Mouse (Mus musculus): ENCODE results near the gene Fgf13.

The Fgf13 gene

DNA sequence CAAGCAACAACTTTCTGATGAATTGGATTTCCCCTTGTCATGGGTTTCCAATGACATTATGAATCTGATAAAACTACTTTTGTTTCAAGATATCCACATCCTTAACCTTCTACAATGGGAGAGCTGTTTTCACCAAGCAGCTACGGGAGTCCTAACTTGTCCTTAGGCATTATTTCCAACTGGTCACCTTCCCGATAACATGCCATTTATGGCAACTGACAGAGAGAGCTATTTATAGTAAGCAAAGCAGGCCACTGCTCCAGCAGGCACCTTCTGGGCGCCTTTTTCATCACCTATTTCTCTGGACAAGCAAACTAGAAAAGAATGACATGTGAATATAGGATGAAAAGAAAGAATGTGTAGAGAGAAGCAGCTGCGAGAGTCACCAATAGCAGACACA, 385.5 kb downstream of the Fgf13 start:
- peak; percentile 42 for DNase-seq

DNA sequence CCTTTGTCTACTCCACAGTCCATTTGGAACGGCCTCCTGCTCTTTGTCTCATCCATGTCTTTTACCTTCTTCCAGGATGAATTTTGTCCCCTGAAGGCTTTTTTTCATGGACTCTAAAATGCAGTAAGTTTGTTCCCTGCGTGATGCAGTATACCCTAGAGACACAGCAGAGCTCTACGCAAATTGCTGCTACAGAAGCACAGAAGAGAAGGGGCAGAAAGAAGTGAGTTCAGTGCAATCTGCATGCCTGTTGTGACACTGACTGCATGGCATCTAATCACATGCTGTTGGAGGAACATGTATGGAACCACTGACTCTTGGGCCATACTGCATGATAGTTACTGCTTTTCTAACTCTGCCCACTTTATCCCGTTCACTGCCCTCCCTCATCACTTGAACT, 388.2 kb downstream of the Fgf13 start:
- DNase-seq = no peak

DNA sequence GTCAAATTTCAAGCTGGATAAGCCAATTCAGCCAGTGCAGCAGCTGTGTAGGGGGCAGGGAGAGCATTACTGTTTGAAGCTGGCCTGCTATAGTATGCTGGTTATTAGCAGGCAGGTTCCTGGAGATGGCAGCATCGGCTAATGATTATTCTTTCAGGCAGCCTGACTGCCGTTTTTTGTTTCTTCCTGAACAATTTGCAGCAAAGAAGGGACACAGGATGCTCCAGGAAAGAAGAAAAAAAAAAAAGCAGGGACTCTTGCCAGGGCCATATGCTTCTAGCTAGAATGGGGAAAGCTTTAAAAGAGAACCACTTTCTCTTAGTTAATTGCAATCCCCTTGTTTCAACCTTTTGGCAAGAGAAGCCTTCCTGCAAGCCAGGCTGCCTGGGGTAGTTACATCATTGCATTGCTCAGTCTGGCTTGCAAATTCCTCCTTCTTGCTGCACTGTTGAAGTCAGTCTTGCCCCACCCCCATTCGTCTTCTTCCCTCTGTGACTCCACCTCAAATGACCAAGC, 388.7 kb downstream of the Fgf13 start:
- peak; percentile 80 for DNase-seq

DNA sequence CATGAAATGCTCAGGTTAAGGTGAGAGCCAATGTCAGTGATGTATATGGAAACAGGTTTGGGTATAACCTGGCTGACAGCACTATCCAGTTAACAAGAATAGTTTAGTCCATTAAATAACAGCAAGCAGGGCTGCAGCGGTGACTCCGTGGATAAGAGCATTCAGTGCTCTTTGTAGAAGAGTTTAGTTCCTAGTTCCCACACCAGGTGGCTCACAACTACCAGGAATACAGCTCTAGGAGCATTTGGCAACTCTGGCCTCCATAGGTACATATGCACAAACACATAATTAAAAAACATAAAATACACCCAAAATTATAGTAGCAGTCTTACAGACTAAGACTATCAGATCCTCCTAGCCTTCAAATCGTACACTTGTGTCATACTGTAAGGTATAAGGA, 390.2 kb downstream of the Fgf13 start:
- DNase-seq = no peak

DNA sequence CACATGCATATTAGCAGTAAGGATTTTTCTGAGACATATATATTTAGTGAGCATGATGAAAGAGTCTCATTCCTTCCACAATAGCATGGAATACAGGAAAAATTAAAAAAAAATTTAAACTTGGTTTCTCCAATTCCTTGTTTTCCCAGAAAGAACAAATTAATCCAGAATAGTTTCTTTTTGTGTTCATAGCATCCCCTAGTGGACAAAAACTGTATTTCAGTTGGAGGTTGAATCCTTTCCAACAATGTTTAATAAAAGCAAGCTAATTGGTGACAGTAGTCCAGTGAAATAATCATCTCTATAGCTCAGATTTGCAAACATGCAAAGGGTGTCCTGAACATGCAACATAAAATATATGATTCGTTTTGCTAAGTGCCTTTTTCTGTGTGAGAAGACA, 395.7 kb downstream of the Fgf13 start:
- DNase-seq = peak; percentile 41

DNA sequence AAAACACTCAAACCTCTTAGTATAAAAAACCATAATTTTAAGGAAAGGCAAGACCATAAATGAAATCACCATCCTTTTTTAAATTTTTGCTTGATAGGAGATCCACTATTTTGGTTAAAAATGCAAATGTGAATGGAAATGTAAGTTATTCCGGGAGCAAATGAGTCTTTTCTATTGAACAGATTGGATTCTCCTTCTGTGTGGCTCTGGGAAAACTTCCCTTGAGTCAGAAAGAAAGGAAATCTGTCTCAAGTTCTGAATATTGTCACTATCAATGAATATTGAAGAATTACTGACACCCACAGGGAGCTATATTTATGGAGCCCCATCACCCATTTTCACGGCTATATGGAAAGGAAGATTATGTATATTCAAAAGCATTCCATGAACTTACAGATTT, 401.1 kb downstream of the Fgf13 start:
- no peak for DNase-seq

DNA sequence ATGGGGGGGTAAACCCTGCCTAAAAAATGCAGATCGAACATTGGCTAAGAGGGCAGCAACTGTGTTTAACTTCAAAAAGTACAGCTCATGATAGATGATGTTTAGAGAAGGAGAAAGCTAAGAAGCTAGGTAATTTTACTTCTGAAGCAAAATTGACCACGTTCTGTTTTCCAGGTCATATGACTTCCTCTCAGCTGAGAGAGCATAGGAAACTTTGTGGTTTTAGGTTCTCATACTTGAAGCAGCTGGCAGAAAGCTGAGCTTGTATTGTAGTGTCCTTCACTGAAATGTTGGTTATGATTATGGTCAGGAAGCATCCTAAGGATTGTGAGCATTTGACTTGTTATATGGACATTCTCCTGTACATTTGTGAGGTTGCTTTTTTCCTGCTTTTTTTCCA, 425.9 kb downstream of the Fgf13 start:
- DNase-seq = no peak

DNA sequence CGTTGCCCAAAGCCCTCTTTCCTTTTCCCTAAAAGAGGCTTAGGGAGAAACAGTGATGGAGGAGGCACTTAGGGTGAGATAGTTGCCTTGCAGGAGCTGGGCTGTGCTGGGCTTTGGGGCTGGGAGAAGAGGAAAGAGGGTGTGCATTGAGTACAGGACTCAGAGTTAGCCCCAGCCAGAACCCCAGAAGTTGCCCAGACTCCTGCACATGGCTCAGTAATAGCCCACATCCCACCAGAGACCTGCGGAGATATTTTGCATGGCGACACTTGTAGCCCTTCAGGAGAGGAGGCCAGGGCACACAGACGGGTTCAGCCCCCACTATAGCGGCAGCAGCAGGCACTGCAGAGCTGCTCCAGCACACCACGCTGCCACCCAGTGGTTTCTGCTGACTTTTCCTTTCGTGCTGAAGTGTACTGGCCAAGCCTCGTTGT, 432.9 kb downstream of the Fgf13 start:
- DNase-seq = peak; percentile 7

DNA sequence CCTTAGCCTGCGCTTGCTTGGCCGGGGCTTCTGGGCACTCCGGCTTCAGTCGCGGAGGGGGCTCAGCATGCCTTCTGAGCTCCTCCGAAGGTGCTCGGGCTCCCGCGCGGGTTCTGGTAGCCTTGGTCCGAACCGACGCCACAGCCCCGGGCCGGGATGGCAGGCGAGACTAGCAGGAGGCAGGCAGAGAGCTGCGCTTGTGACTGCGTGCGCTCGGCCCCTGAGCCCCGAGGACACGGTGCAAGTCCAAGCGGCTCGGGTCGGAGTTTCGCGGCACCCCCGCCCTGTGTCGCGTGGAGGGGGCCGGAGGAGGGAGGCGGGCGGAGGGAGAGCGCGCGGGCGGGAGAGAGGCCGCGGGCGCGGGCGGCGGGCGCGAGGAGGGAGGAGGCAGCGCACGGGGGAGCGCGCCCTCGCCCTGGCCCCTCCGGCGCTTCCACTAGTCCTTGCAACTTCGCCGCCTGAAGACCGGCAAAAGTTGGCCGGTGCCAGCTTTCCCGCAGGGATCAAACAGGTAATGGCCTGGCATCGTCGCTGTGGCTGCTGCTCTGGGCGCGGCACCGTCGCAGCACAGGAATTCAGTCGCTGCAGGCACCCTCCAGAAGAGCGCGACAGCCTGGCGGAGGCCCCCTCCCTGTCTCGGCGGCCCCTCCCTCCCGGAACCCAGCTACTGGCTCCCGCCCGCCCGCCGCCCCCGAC, 433.6 kb downstream of the Fgf13 start:
- no peak for DNase-seq

DNA sequence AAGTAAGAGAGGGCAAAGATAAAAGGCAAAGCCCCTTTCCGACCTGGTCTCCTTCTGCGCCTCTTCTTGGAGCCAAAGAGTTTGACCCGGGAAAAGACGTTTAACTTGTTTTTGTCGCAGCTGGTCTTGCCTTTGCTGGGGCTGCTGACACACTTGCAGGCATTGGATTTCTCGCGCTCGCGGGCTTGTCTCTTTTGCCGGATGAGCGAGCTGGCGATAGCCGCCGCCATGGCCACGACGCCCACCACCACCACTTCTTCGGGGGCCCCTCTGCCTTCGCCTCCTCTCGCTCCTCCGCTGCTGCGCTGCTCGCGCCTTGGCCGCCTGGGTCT, 434.1 kb downstream of the Fgf13 start:
- DNase-seq = no peak

DNA sequence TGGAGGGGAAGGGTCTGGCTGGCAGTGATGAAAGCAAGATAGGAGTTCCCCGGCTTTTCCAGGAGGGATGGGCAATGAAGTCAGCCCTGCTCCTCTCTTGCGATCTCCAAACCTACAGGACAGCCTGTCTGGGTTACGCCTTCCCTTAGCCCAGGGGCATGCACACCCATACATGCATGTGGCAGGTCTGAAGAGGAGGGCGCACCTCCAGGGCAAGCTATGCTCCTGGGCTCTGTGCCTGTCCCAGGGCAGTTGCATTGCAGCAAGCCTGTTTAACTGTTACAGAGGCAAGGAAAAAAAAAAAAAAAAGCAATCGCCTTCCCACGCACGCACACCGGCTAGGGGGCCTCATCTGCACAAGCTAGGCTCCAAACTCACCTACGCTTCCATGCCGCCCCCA, 434.5 kb downstream of the Fgf13 start:
- no peak for DNase-seq

DNA sequence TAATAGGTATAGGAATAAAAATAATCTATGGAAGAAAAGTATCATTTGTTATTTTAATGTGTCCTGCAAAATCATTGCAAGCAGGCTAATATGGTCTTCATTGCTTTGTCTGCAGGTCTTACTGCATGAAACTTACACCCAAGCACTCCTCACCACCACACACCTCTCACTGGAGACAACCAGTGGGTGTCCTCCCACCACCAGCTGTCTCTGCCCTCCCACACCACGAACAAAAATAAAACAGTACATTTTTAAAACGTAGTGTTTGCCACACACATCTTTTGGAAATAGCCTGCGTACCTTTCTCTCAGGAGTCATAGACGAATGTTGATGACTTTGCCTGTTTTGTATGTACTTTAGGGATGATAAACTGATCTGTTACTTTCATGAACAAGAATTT, 441.2 kb downstream of the Fgf13 start:
- no peak for DNase-seq

DNA sequence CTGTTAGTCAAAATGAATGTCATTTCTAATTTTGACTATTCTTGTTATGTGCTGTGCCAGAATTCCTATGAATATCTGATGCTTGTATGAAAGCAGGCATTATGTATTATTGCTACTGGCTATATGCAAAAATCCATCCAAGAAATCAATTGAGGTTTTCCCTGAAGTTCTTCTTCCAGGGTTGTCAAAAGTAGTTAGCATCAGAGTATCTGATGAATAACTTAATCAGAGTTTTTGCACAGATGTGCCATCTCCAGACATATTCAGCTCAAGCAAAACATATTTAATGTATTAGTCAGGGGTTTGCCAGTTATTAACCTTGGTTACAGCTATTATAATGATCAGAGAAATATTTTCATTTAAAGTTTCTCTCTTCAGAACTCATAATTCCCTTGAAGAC, 454.7 kb downstream of the Fgf13 start:
- DNase-seq = no peak

DNA sequence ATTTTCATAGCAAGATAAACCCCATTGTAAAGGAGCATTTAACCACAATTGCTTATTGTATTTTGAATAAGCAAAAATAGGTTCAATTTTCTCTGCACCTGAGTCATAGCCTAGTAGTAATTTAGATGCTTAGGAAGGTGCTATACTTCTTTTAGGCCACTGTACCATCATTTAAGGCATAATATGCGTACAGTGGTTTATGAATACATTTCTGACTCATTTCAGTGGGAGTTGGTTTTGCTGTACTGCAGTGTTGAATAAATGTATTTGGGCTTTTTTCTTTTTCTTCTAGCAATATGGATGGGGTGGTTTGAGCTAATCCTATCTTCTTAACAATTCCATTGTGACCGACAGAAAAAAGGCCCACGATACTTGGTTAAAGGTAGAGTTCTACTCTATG, 481.9 kb downstream of the Fgf13 start:
- no peak for DNase-seq

DNA sequence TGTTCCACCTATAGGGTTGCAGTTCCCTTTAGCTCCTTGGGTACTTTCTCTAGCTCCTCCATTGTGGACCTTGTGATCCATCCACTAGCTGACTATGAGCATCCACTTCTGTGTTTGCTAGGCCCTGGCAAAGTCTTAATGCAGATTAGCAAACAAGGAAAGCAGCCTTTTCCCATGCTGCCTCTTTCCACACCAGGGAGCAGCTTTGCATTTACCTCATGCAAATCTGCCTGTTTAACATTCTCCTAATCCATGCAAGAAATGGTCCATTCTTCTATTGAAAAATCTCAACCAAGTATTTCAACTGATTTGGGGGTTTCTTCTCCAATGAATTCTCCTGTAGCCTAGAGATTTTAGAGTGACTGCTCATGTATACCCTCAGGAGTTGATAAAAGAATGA, 487.4 kb downstream of the Fgf13 start:
- no peak for DNase-seq

DNA sequence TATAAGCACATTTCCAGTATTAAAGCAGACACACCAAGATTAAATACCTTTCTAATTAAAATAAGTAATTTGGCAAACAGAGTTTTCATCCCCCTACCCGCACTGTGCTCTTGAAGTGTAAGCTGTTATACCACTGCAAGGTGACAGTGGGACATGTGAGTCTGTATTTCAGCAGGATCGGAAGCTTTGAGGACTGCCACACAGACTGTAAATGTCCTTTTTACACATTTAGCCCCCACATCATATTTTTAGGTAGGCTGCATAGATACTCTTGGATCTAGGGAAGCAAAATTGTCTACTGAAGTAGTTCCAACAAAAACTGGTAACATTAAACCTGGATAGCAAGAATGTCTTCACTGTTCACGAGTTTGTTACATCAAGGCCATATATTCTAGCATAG, 495.8 kb downstream of the Fgf13 start:
- DNase-seq = no peak

DNA sequence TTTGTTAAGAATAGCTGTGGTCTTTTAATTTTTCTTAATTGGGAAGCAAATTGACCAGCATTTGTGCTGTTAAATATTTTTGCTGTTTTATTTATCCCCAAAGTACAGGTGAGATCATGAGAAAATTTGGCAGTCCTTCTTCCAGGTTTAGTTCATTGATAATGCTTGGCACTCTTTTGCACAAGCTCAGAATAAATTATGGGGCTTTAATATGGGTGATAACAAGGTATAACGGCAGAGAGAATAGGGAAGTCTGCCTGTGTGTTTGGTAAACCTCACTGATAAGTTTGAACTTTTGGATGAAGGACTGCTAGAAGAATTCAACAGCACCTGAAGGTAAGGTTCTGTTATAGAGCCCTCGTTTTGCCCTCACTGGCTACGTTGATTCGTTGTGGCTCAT, 504.7 kb downstream of the Fgf13 start:
- DNase-seq = no peak

DNA sequence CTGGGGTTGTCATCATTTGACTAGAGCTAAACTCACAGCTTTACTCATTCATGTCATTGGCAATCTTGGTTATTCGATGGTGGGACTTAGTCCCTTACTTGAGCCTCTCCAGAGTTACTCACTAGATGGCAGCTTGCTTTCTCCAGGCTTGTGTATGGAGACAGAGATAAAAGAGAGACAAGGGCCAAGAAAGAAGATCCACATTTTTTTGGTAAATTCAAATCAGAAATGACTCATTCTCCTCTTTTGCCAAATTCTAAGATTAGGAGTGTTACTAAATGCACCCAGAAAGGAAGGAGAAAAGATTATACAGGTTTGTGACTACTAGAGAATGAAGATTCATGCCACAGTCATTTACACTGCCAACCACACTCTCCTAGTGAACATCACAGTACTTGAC, 532.9 kb downstream of the Fgf13 start:
- no peak for DNase-seq

All from cerebellum, adult 9-10 months (tissue).